Mouse (Mus musculus) frontal cortex, postnatal 14 days (tissue): ENCODE results near the gene Filip1.
"Not testable (repeated sequence)": the region's sequence is repeated elsewhere in the genome, so short reads cannot be mapped to it uniquely, and the experiment has no call there.

Experiments used
- DNase-seq, 2 experiments: peaks; one replicate each; pipeline ENCODE4 v3.0.0; 2022; ENCODE audit warnings: low spot score in 2 of 2

Gene Filip1

GRCm38 (mm10) chr9:80012751-80013150, at the start of gene Filip1:
Filip1 (minus strand) TSS chr9:80012851.
- no peak for DNase-seq

GRCm38 (mm10) chr9:80057690-80058089, 45.0 kb upstream of the Filip1 start:
- no peak for DNase-seq

GRCm38 (mm10) chr9:80052951-80053350, 40.3 kb upstream of the Filip1 start:
- DNase-seq: no peak

- not testable (repeated sequence) for DNase-seq
These were observed 36.6 kb upstream of the Filip1 start for GRCm38 (mm10) chr9:80049271-80049670.

- not testable (repeated sequence) for DNase-seq
These were observed 31.6 kb upstream of the Filip1 start for GRCm38 (mm10) chr9:80044301-80044700.

GRCm38 (mm10) chr9:80039296-80039815, 26.7 kb upstream of the Filip1 start:
- no peak for DNase-seq

- no peak for DNase-seq
These were observed 25.3 kb upstream of the Filip1 start for GRCm38 (mm10) chr9:80037997-80038383.

GRCm38 (mm10) chr9:80037262-80037996, 24.8 kb upstream of the Filip1 start:
- no peak for DNase-seq

- DNase-seq: no peak
These were observed 13.9 kb upstream of the Filip1 start for GRCm38 (mm10) chr9:80026581-80027021.

- DNase-seq: peak in 1 of 2 experiments; percentile 50
These were observed 13.4 kb upstream of the Filip1 start for GRCm38 (mm10) chr9:80026017-80026416.

GRCm38 (mm10) chr9:80025347-80025746, 12.7 kb upstream of the Filip1 start:
- not testable (repeated sequence) for DNase-seq

GRCm38 (mm10) chr9:80022821-80023220, 10.2 kb upstream of the Filip1 start:
- DNase-seq: no peak

- no peak for DNase-seq
These were observed 9.0 kb upstream of the Filip1 start for GRCm38 (mm10) chr9:80021648-80022047.

GRCm38 (mm10) chr9:80020429-80020828, 7.8 kb upstream of the Filip1 start:
- DNase-seq: no peak

- no peak for DNase-seq
These were observed 635 bp downstream of the Filip1 start for GRCm38 (mm10) chr9:80012016-80012415.

GRCm38 (mm10) chr9:80002394-80003188, 10.1 kb downstream of the Filip1 start:
- DNase-seq: peak; percentile 59 to 88

- DNase-seq: no peak
These were observed 15.4 kb downstream of the Filip1 start for GRCm38 (mm10) chr9:79997282-79997681.

- no peak for DNase-seq
These were observed 18.4 kb downstream of the Filip1 start for GRCm38 (mm10) chr9:79994296-79994695.

- no peak for DNase-seq
These were observed 19.6 kb downstream of the Filip1 start for GRCm38 (mm10) chr9:79993066-79993465.

- DNase-seq: no peak
These were observed 22.1 kb downstream of the Filip1 start for GRCm38 (mm10) chr9:79990456-79991017.

- DNase-seq: no peak
These were observed 22.9 kb downstream of the Filip1 start for GRCm38 (mm10) chr9:79989703-79990102.

- DNase-seq: no peak
These were observed 23.6 kb downstream of the Filip1 start for GRCm38 (mm10) chr9:79989061-79989460.
